Mouse (Mus musculus) liver, postnatal 0 days (tissue): ENCODE measurements around the gene Gmds. TPM values are rescaled to one million over a fixed set of nuclear protein-coding genes. Genes with fewer than 3 reads are reported as not detected.
A peak's percentile ranks its signal among the peaks of the same experiment; 100 is the strongest.

Source experiments
- ATAC-seq: fragments of 200-750 bp; cut with Nextera tagmentation; 2 replicates; pipeline ENCODE4 v1.8.0; 2017; ENCODE audit warnings: mild to moderate bottlenecking, moderate library complexity
- DNase-seq: peaks from one replicate; pipeline ENCODE4 v3.0.0-alpha.2; 2016
- H3K27ac ChIP-seq: fragments of 300-500 bp; sonication (generic); 2 replicates; pipeline ENCODE4 v1.5.1; 2014; ENCODE audit warnings: antibody characterized with exemption, moderate library complexity, mild to moderate bottlenecking, low read depth
- H3K27me3 ChIP-seq: fragments of 300-500 bp; sonication (generic); 2 replicates; pipeline ENCODE4 v1.6.1; 2014; ENCODE audit warnings: low read length, control low read depth, mixed read lengths; ENCODE audit not compliant: insufficient read depth
- H3K36me3 ChIP-seq: fragments of 300-500 bp; sonication (generic); replicated peaks from 2 replicates; pipeline ENCODE4 v1.6.1; 2014; ENCODE audit warnings: mild to moderate bottlenecking, control low read depth, low read length, moderate library complexity, mixed read lengths; ENCODE audit not compliant: insufficient read depth
- H3K4me1 ChIP-seq: fragments of 300-500 bp; sonication (generic); 2 replicates; pipeline ENCODE4 v1.6.1; 2014; ENCODE audit warnings: antibody characterized with exemption, mild to moderate bottlenecking, control low read depth; ENCODE audit not compliant: insufficient read depth
- H3K4me2 ChIP-seq: fragments of 300-500 bp; sonication (generic); 2 replicates; pipeline ENCODE4 v1.6.1; 2014; ENCODE audit warnings: low read depth, mild to moderate bottlenecking, low read length, moderate library complexity, mixed read lengths
- H3K4me3 ChIP-seq: fragments of 300-500 bp; sonication (generic); 2 replicates; pipeline ENCODE4 v1.5.1; 2014; ENCODE audit warnings: low read depth, low read length
- H3K9ac ChIP-seq: fragments of 300-500 bp; sonication (generic); replicated peaks from 2 replicates; pipeline ENCODE4 v1.6.1; 2014; ENCODE audit warnings: mild to moderate bottlenecking, moderate library complexity
- H3K9me3 ChIP-seq: fragments of 300-500 bp; sonication (generic); 2 replicates; pipeline ENCODE4 v1.6.1; 2016; ENCODE audit warnings: mild to moderate bottlenecking, control low read depth, low read length, mixed read lengths
- CTCF ChIP-seq: sonication (generic); IDR thresholded peaks from 2 replicates; pipeline ENCODE4 v1.5.1; 2016; ENCODE audit warnings: antibody characterized with exemption, low read depth
- EP300 ChIP-seq: IDR thresholded peaks from 2 replicates; pipeline ENCODE4 v1.6.1; 2016; ENCODE audit warnings: antibody characterized with exemption, low read depth, mild to moderate bottlenecking
- WGBS: fragments of 180-500 bp; shearing (Covaris S2); extraction: QIAGEN DNeasy Blood & Tissue Kit; methylation state at CpG from one replicate; pipeline ENCODE4 v1.1.7; 2014; ENCODE audit not compliant: insufficient replicate concordance; 5-methylcytosine and 5-hydroxymethylcytosine counted together
- polyA plus RNA-seq: library from polyadenylated mRNA; unstranded; fragments of >200 nt; fragmentation: Nextera tagmentation; extraction: Ambion mirVana; gene quantifications from 2 replicates; pipeline ENCODE4 v1.2.1, GENCODE M21; 2015

Gene Gmds
- polyA plus RNA-seq, 1 experiment from 2014 or later, result 4.9 TPM

DNA sequence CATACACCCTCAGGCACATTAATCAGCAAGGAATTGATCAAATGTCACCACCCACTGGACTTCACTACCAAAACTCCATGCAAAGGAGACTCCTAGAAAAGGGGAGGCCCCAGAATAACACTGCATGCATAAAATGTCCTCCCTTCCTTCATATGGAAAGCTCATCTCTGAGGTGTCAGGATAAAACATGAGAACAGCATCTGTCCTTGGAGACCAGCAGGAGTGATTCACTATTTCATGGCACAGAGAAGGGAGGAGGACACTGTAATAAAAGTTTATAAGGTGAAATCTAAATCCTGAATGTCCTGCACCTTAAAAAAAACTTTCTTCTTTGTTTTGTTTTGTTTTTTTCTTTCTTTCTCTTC lies 319.3 kb downstream of the Gmds start:
- H3K9me3 ChIP-seq, result no peaks in the 10 kb centered on the region
- H3K4me1 ChIP-seq, result peaks cover 3% of the 10 kb centered on the region; the same call in 1 of the 2 replicates
- TF ChIP-seq EP300 (no peak), CTCF (no peak)
- H3K9ac ChIP-seq, result no peak overlapping the region
- no peak overlapping the region for H3K27ac ChIP-seq
- no peak overlapping the region for H3K4me2 ChIP-seq
- ATAC-seq, result no peak
- no peak for DNase-seq
- H3K27me3 ChIP-seq, result no peaks in the 10 kb centered on the region
- H3K4me3 ChIP-seq, result no peak overlapping the region
- no peaks in the 10 kb centered on the region for H3K36me3 ChIP-seq

DNA sequence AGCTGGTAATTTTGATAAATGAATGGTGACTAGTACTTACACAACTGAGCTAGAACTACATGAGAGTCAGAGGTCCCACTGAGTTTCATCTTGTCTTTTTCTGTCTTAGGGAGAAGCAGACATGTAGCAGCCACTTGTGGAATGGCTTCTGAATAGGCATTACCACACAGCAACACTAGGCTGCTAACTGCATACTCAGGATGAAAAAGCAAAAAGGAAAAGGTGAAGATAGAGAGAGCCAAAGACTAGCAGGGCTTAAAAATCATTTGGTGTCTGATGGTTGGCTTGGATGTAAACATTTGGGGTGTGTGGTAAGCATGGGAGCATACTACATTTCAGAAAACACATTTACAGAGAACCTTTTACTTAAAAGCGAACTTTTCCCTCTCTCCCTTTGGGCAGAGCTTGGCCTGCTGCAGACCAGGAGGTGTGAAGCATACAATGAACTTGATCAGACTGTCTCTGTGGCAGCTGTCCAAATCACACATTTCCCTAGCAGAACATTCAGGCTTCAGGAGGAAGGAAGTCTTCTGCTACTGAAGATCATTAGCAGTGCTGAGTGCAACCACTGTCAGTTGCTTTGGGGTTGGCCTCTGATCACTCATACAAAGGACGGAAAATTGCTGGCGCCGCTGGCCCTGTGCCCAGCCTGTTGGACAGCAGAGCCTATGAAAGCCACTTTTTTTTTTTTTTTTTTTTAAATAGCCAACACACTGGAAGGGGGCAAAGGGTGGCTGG lies 319.9 kb downstream of the Gmds start:
- WGBS, result 40% methylated on average over 4 of the region's 4 CpGs
- ATAC-seq (peak; percentile 38), DNase-seq (peak; percentile 50)
- no peak overlapping the region for H3K4me2 ChIP-seq
- no peaks in the 10 kb centered on the region for H3K36me3 ChIP-seq
- no peaks in the 10 kb centered on the region for H3K9me3 ChIP-seq
- no peaks in the 10 kb centered on the region for H3K27me3 ChIP-seq
- no peak overlapping the region for H3K27ac ChIP-seq
- no peak overlapping the region for H3K4me3 ChIP-seq
- no peak for TF ChIP-seq EP300
- TF ChIP-seq CTCF, result no peak
- H3K4me1 ChIP-seq, result peaks cover 3% of the 10 kb centered on the region; the same call in 1 of the 2 replicates
- H3K9ac ChIP-seq, result no peak overlapping the region

- 37% methylated on average over 4 of the region's 4 CpGs for WGBS
Observed at GRCm38 (mm10) chr13:32008802-32009201, 329.7 kb downstream of the Gmds start.

DNA sequence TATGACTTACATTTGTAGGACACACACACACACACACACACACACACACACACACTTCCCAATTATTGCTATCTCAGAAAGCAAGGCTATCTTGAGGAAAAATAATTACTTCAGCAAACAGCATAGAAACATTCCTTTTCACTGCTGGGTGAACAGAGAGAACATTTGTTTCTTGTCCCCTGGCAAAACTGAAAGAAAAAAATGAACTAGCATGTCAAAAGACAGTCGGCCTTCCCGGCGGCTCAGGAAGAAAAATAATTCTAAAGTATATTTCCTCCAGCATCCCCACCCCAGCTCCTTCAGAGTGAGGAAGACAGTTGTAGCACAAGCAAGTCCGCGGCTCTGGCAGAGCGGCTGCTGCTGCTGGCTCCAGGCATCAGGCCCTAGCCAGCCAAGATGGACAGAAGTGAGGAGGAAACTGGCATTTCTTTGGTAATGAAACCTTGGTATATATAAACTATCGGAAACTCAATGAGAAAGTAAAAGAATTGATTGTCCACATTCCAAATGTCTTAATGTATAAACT lies 330.4 kb downstream of the Gmds start:
- ATAC-seq (no peak), DNase-seq (no peak)
- H3K9ac ChIP-seq, result no peak overlapping the region
- no peaks in the 10 kb centered on the region for H3K36me3 ChIP-seq
- no peaks in the 10 kb centered on the region for H3K9me3 ChIP-seq
- WGBS, result 61% methylated on average over 7 of the region's 7 CpGs
- H3K27me3 ChIP-seq, result no peaks in the 10 kb centered on the region
- H3K4me3 ChIP-seq, result no peak overlapping the region
- no peak overlapping the region for H3K4me2 ChIP-seq
- no peak for TF ChIP-seq EP300
- no peak for TF ChIP-seq CTCF
- no peak overlapping the region for H3K27ac ChIP-seq
- no peaks in the 10 kb centered on the region for H3K4me1 ChIP-seq

More at GRCm38 (mm10) chr13:32008802-32009201, 329.7 kb downstream of the Gmds start:
- Histone ChIP-seq H3K9ac (no peak overlapping the region), H3K4me3 (no peak overlapping the region), H3K36me3 (no peaks in the 10 kb centered on the region), H3K4me1 (no peaks in the 10 kb centered on the region), H3K9me3 (no peaks in the 10 kb centered on the region), H3K27me3 (no peaks in the 10 kb centered on the region), H3K4me2 (no peak overlapping the region), H3K27ac (no peak overlapping the region)
- TF ChIP-seq EP300 (no peak), CTCF (no peak)
- no peak for DNase-seq
- no peak for ATAC-seq

GRCm38 (mm10) chr13:31993391-31993790 lies 345.1 kb downstream of the Gmds start:
- H3K36me3 ChIP-seq, result no peaks in the 10 kb centered on the region
- H3K9me3 ChIP-seq, result no peaks in the 10 kb centered on the region
- WGBS, result 73% methylated on average over 4 of the region's 4 CpGs
- TF ChIP-seq EP300 (no peak), CTCF (no peak)
- H3K9ac ChIP-seq, result no peak overlapping the region
- H3K27me3 ChIP-seq, result no peaks in the 10 kb centered on the region
- DNase-seq (no peak), ATAC-seq (no peak)
- no peak overlapping the region for H3K4me3 ChIP-seq
- H3K27ac ChIP-seq, result no peak overlapping the region
- no peaks in the 10 kb centered on the region for H3K4me1 ChIP-seq
- H3K4me2 ChIP-seq, result no peak overlapping the region

- H3K4me2 ChIP-seq, result no peak overlapping the region
- TF ChIP-seq EP300 (no peak), CTCF (no peak)
- no peaks in the 10 kb centered on the region for H3K36me3 ChIP-seq
- H3K4me3 ChIP-seq, result no peak overlapping the region
- H3K4me1 ChIP-seq, result no peaks in the 10 kb centered on the region
- 41% methylated on average over 12 of the region's 12 CpGs for WGBS
- DNase-seq (peak; percentile 20), ATAC-seq (no peak)
- no peak overlapping the region for H3K27ac ChIP-seq
- no peaks in the 10 kb centered on the region for H3K27me3 ChIP-seq
- no peak overlapping the region; the same call in 1 of the 2 replicates for H3K9ac ChIP-seq
- no peaks in the 10 kb centered on the region for H3K9me3 ChIP-seq
Observed at GRCm38 (mm10) chr13:31992409-31993201, 345.9 kb downstream of the Gmds start.
